Mouse (Mus musculus) intestine, embryonic 16.5 days (tissue): ENCODE measurements at regions not wholly inside any gene's neighbourhood (a gene's known extent, or its start where the extent isn't known, plus 50 kb on each side); places are given as distances from the start of the nearest gene placed in this dataset.

Experiments
- ATAC-seq: fragments of 200-750 bp; cut with Nextera tagmentation; 2 replicates; pipeline ENCODE4 v1.8.0; 2017; ENCODE audit warnings: moderate TSS enrichment, moderate library complexity
- H3K27ac ChIP-seq: fragments of 300-500 bp; sonication (generic); 2 replicates; pipeline ENCODE4 v1.5.1; 2014; ENCODE audit warnings: mild to moderate bottlenecking, low read length
- H3K27me3 ChIP-seq: fragments of 300-500 bp; sonication (generic); replicated peaks from 2 replicates; pipeline ENCODE4 v1.6.1; 2014; ENCODE audit warnings: low read length, control low read depth, mixed read lengths; ENCODE audit not compliant: control insufficient read depth, insufficient read depth
- H3K36me3 ChIP-seq: fragments of 300-500 bp; sonication (generic); 2 replicates; pipeline ENCODE4 v1.6.1; 2014; ENCODE audit warnings: low read length, control low read depth; ENCODE audit not compliant: control insufficient read depth, insufficient read depth
- H3K4me1 ChIP-seq: fragments of 300-500 bp; sonication (generic); 2 replicates; pipeline ENCODE4 v1.6.1; 2014; ENCODE audit warnings: low read length, control low read depth, mixed read lengths; ENCODE audit not compliant: control insufficient read depth, insufficient read depth
- H3K4me2 ChIP-seq: fragments of 300-500 bp; sonication (generic); 2 replicates; pipeline ENCODE4 v1.6.1; 2014; ENCODE audit warnings: low read depth, low read length, control low read depth
- H3K4me3 ChIP-seq: fragments of 300-500 bp; sonication (generic); 2 replicates; pipeline ENCODE4 v1.5.1; 2014; ENCODE audit warnings: mild to moderate bottlenecking, low read length
- H3K9ac ChIP-seq: fragments of 300-500 bp; sonication (generic); 2 replicates; pipeline ENCODE4 v1.6.1; 2014; ENCODE audit warnings: low read depth, low read length
- H3K9me3 ChIP-seq: fragments of 300-500 bp; sonication (generic); 2 replicates; pipeline ENCODE4 v1.6.1; 2016; ENCODE audit warnings: low read length, control low read depth; ENCODE audit not compliant: control insufficient read depth
- WGBS: fragments of 180-500 bp; shearing (Covaris S2); extraction: QIAGEN DNeasy Blood & Tissue Kit; methylation state at CpG from one replicate; pipeline ENCODE4 v1.1.7; 2014; 5-methylcytosine and 5-hydroxymethylcytosine counted together

DNA sequence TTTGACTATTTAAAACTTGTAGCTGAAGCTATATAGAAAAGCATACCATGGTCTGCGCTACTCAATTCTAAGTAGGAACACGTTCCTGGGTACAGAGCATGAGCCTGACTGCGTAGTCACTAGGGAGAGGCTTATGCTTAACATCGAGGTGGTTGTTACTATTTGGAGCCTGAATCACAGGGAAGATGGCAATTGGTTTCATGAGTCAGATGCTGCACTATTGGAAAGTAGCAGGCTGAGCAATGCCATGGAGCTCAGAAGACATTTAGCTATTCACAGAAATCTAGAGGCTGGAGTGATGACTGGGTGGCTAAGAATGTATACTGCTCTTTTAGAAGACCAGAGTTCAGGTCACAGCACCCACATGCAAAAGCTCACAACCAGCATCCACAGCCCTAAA, 302.4 kb upstream of the Gcfc2 start:
- Histone ChIP-seq H3K4me3 (no peak overlapping the region), H3K4me1 (no peaks in the 10 kb centered on the region), H3K27ac (no peak overlapping the region), H3K9ac (no peak overlapping the region), H3K27me3 (no peaks in the 10 kb centered on the region), H3K36me3 (no peaks in the 10 kb centered on the region), H3K9me3 (no peaks in the 10 kb centered on the region), H3K4me2 (no peak overlapping the region)
- WGBS = 93% methylated on average over 4 of the region's 4 CpGs
- no peak for ATAC-seq

DNA sequence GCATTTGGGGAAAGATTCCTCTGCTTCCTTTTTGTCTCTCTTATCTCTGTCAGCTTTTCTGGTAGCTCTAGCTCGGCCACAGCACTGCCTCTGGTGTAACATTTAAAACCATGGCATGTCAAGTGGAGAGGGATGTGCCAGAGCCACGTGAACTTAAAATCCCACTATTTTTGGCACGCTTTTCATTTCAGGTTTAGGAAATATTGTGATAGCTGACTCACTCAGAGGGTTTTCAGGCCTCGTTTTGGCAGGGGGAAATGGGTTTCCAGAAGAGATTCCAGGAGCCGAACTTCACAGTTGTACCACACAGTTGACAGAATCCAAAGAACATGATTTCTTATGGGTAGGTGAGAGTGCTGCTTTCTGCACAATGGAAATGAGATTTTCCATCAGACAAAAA, 300.8 kb upstream of the Gcfc2 start:
- no peaks in the 10 kb centered on the region for H3K9me3 ChIP-seq
- no peak overlapping the region for H3K4me2 ChIP-seq
- WGBS = 81% methylated on average over 5 of the region's 5 CpGs
- no peak for ATAC-seq
- H3K27me3 ChIP-seq = no peaks in the 10 kb centered on the region
- no peaks in the 10 kb centered on the region for H3K4me1 ChIP-seq
- no peak overlapping the region for H3K4me3 ChIP-seq
- no peaks in the 10 kb centered on the region for H3K36me3 ChIP-seq
- no peak overlapping the region for H3K9ac ChIP-seq
- no peak overlapping the region for H3K27ac ChIP-seq

DNA sequence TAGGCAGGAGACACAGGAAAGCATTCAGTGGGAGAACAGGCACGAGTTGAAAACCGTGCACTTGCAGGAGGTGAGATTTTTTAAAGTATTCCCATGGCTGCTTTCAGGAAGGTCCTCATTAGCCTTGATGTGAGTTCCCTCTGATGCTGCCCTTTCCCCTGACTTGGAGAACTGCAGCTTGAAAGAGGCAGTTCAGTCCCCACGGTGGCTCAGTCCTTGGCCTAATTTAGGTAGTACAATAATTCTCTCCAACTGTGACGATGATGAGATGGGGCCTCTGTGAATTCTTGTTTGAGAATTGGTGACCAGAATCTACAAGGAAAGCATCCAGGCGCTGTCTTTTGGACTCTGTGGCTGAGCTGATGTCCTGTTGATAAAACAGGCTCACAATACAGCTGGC, 298.5 kb upstream of the Gcfc2 start:
- Histone ChIP-seq H3K4me3 (no peak overlapping the region), H3K9ac (no peak overlapping the region), H3K9me3 (no peaks in the 10 kb centered on the region), H3K4me2 (no peak overlapping the region), H3K4me1 (no peaks in the 10 kb centered on the region), H3K36me3 (no peaks in the 10 kb centered on the region), H3K27ac (no peak overlapping the region), H3K27me3 (no peaks in the 10 kb centered on the region)
- WGBS = 73% methylated on average over 5 of the region's 5 CpGs
- ATAC-seq = no peak

DNA sequence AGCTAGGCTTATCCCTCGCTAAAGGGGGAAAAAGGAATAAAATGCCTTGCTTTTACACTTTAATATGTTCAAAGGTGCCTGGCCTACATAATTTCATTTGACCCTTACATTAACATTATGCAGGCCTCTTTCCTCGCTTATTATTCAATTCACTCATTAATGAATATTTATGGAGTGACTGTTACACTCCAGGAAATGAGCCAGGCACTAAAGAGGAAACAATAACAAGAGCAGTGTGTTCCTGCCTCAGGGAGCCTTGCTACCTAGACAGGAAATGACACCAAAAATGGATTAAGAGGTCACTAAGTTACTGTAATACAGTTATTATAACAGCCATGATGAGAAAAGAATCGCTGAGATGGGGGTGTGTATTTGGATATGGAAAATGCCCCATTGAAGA, 289.9 kb upstream of the Gcfc2 start:
- Histone ChIP-seq H3K9me3 (no peaks in the 10 kb centered on the region), H3K4me1 (no peaks in the 10 kb centered on the region), H3K4me3 (no peak overlapping the region), H3K36me3 (no peaks in the 10 kb centered on the region), H3K27me3 (no peaks in the 10 kb centered on the region), H3K27ac (no peak overlapping the region), H3K4me2 (no peak overlapping the region), H3K9ac (no peak overlapping the region)
- ATAC-seq = no peak
- WGBS = 45% methylated on average over 3 of the region's 3 CpGs

DNA sequence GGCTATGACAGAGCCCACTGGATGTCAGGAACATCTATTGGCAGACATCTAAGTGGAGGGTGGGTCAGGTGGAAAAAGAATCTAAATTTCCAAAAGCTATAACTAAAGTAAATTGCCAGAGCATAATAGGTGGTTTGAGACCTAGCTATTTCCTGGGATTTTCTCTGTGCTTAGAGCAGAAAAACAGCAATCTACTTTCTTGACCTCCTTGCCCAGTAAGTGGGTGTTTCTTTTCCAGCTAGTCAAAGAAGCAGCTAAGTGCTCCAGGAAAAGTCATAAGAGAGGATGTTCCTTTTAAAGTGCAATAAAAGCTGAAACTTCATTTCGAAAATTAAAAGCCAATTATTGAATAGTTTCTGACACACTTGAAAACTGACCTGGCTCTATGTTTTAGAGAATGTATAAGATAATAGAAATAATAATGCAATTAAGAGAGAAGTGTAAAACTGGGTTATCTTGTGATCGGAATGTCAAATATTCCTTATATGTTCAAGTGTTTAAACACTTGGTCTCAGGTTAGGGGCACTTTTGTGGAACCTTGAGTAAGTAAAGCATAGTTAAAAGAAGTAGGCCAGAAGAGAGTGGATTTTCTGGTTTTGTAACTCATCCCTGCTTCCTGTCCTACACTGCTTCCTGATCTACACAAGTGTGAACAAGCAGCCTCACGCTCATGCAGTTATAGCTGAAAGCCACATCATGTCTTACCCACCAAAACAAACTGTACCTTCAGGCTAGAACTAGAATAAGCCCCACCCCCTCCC, 275.7 kb upstream of the Gcfc2 start:
- no peaks in the 10 kb centered on the region for H3K27me3 ChIP-seq
- H3K9ac ChIP-seq = no peak overlapping the region
- no peaks in the 10 kb centered on the region for H3K4me1 ChIP-seq
- H3K27ac ChIP-seq = no peak overlapping the region
- no peaks in the 10 kb centered on the region for H3K9me3 ChIP-seq
- no peak for ATAC-seq
- H3K36me3 ChIP-seq = no peaks in the 10 kb centered on the region
- H3K4me2 ChIP-seq = no peak overlapping the region
- WGBS = 85% methylated on average over 3 of the region's 3 CpGs
- H3K4me3 ChIP-seq = no peak overlapping the region

DNA sequence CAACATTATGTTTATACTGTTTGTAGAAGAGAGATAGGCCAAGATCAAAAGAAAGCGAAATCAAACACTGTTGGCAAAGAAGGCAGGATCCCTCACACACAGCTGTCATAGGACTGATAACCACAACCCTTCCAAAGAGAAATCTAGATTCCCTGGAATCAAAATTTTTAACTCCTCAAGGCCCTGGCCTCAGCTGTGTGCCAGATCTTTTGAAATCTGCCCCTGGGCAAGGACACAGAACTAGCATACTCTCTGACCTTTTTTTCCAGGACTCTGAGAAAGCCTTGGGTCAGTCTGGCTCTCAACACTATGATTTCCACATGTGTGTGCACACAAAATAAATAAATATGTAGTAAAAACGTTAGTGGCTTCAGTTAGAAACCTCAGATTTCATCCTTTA, 271.6 kb upstream of the Gcfc2 start:
- Histone ChIP-seq H3K4me1 (no peaks in the 10 kb centered on the region), H3K27ac (no peak overlapping the region), H3K9ac (no peak overlapping the region), H3K27me3 (no peaks in the 10 kb centered on the region), H3K4me3 (no peak overlapping the region), H3K9me3 (no peaks in the 10 kb centered on the region), H3K4me2 (no peak overlapping the region), H3K36me3 (no peaks in the 10 kb centered on the region)
- ATAC-seq = no peak
- WGBS = 65% methylated on average over 2 of the region's 2 CpGs

DNA sequence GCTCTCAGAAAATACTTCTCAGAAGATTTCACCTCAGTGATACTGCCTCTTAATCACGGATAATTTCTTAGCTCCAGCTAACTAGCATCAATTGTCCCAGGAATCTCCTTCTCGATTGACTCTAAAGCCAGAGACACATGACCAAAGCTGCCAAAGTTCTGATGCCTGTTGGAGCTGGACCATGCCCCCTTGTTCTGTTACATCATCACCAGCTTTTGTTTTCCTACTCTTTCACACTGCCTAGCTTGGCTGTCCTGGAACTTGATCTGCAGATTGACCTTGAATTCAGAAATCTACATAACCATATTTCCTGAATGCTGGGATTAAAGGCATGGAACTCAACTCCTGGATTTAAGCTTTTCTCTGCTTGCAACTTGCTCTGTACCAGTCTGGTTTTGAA, 268.3 kb upstream of the Gcfc2 start:
- H3K9me3 ChIP-seq = no peaks in the 10 kb centered on the region
- 91% methylated on average over 2 of the region's 2 CpGs for WGBS
- H3K36me3 ChIP-seq = no peaks in the 10 kb centered on the region
- H3K4me3 ChIP-seq = no peak overlapping the region
- no peak for ATAC-seq
- H3K4me1 ChIP-seq = no peaks in the 10 kb centered on the region
- H3K9ac ChIP-seq = no peak overlapping the region
- no peak overlapping the region for H3K27ac ChIP-seq
- H3K27me3 ChIP-seq = no peaks in the 10 kb centered on the region
- H3K4me2 ChIP-seq = no peak overlapping the region

DNA sequence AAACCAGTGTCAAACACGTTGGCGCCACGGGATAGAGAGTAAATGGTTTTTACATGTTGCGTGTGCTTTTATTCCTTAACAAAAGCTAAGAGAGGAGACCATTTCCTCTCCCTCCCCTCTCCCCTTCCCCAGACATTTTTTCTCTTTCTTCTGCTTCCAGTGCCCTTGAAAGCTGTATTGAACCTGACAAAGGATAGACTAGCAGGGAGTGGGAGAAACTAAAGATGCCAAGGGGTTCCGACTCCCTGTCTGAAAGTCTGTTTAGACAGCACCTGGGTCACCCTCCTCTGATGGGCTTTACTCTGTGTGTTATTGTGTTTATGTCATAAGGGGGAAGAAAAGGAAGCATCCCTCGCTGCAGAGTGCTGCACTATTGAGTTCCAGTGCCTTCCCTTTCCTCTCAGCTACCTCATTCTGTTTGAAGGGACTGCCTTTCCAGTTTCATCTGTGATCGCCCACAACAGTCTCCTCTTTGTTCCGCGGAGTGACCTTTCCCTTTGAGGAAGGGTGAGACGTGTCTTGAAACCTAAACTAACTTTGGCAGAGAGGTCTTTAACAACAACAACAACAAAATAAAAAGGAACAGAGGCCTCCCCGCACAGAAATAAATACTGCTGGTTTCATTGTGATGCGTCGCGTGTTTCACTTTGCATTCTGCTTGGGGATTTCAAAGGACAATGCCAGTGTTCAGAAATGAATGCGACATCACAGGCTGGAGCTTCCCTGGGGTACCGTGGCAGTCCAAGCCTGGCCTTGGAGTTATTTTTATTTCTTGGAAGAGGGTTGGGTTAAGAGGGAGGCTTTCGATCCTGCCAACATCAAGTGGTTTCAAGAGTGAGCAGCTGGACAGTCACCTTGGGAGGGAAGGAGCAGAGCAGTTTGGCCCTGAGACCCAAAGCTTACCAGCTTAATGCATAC, 262.7 kb upstream of the Gcfc2 start:
- no peak overlapping the region for H3K27ac ChIP-seq
- ATAC-seq = no peak
- no peaks in the 10 kb centered on the region for H3K4me1 ChIP-seq
- H3K9me3 ChIP-seq = no peaks in the 10 kb centered on the region
- H3K36me3 ChIP-seq = no peaks in the 10 kb centered on the region
- 73% methylated on average over 17 of the region's 17 CpGs for WGBS
- H3K4me2 ChIP-seq = no peak overlapping the region
- no peak overlapping the region for H3K4me3 ChIP-seq
- no peak overlapping the region for H3K9ac ChIP-seq
- H3K27me3 ChIP-seq = no peaks in the 10 kb centered on the region

DNA sequence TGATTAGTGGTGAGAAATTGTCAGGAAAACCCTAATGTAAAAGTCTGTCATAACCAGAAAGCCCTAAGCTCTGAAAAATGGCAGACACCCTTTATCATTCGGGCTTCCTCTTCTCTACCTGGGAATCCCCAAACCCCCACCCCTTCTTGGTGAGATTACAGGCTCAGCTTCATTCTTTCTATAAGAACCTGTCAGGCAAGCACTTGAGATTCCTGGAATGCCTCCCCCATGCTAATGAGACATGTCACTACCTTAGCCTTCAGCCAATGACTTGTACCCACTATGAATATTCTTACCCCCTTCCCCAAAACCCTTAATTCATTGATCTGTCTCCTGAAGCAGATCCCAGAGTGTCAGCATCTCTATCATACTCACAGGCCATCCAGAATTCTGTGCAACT, 254.5 kb upstream of the Gcfc2 start:
- Histone ChIP-seq H3K9ac (no peak overlapping the region), H3K4me3 (no peak overlapping the region), H3K27me3 (no peaks in the 10 kb centered on the region), H3K27ac (no peak overlapping the region), H3K36me3 (no peaks in the 10 kb centered on the region), H3K4me1 (no peaks in the 10 kb centered on the region), H3K9me3 (no peaks in the 10 kb centered on the region), H3K4me2 (no peak overlapping the region)
- 58% methylated on average over 1 of the region's 1 CpGs for WGBS
- no peak for ATAC-seq
